In the genomic region with DNA sequence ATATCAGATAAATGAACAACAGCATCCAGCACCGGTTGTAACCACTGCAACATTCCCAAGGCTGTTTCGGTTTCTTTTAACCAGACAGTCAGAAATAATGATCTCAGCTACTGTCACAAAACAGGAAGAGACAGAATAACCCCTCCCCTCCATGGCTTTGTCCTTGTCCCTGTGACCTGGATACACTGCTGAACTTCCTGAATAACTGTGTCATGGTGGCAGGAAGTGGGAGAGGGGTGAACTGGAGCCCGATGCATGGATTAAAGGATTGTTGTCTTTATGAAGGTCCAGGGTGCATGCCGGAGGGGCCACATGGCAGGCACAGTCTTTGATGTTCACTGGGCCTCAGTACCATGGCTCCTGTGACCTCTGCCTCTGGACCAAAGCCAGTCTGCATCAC, we compare ENCODE assay signal across 11 mouse cellular contexts.
DNase-seq lines count a peak whose midpoint lies in the region; ATAC-seq lines count a peak whose summit lies in the region.
"Had no signal": no experiment of that assay in that cellular context is flagged by ENCODE, and none has a peak within 500 bp of the region (broad histone marks: within the 10 kb centered on the region; RNA-seq: fewer than 3 reads in every experiment).

No protein-coding gene starts in this region.

- no peak for ATAC-seq in cerebellum, adult (ENCODE audit: insufficient number of reproducible peaks, low FRiP score, low TSS enrichment)
- ATAC-seq: forebrain, embryonic 16.5 days had no signal

- DNase-seq in kidney, adult 9 months, result peak; percentile 8
- no peak for DNase-seq in kidney, postnatal 25 days
- peak; percentile 4 for DNase-seq in thymus, postnatal 25 days
- no peak for DNase-seq in thymus, adult 18-20 months
- peak; percentile 72 for DNase-seq in induced T-regulatory cell, adult 2 months (ENCODE audit: low read depth)
- DNase-seq in gastrocnemius, postnatal 10 days, result no peak
- DNase-seq in cerebellum, adult 11 months, result no peak
- DNase-seq: cerebellum, adult 18-20 months; heart, adult 11 months had no signal

Comparison
In these comparisons a context has a peak if more than half of its experiments do, and no peak if none do; other contexts are left out.
1. DNase-seq: peak in kidney, adult 9 months (single experiment), thymus, postnatal 25 days (single experiment) and induced T-regulatory cell, adult 2 months (single experiment); none in kidney, postnatal 25 days (0 of 2), thymus, adult 18-20 months (0 of 2), gastrocnemius, postnatal 10 days (single experiment) and cerebellum, adult 11 months (single experiment).